Mouse (Mus musculus) E14TG2a.4 (cell line): ENCODE measurements around the gene Fam198b.

Source experiments
- CTCF ChIP-seq: conservative IDR thresholded peaks from 2 replicates; pipeline ENCODE4 v1.5.1; 2014; ENCODE audit warnings: low read length
- NANOG ChIP-seq: IDR thresholded peaks from 2 replicates; pipeline ENCODE4 v1.6.1; 2014; ENCODE audit warnings: borderline replicate concordance, low read length, mixed read lengths

DNA sequence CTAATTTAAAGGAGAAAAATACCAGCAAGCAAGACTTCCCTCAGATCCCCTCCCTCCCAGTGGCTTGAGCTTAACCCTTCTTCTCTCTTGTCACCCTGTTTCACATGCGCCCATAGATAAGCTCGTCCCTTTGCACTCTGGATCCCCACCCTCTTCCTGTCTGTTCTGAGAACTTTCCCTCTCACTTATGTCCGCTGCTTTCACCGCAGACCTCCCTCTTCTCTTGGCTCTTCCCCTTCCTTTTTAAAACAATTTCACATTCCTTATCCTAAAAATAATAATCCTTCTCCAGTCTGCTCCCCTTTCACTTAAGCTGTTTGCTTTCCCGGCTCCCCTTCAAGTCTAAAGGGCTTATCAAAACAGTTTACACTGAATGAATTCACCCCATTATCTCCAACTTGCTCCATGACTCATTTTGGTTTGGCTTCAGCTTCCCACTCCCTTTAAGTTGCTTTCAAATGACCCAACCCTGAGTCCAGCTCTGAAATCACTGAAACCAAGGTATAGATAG is 109.8 kb downstream of the Fam198b start:
- no peak for TF ChIP-seq CTCF
- no peak for TF ChIP-seq NANOG
